Mouse (Mus musculus): ENCODE measurements at regions not wholly inside any gene's neighbourhood (a gene's known extent, or its start where the extent isn't known, plus 50 kb on each side); places are given as distances from the start of the nearest gene placed in this dataset.

DNA sequence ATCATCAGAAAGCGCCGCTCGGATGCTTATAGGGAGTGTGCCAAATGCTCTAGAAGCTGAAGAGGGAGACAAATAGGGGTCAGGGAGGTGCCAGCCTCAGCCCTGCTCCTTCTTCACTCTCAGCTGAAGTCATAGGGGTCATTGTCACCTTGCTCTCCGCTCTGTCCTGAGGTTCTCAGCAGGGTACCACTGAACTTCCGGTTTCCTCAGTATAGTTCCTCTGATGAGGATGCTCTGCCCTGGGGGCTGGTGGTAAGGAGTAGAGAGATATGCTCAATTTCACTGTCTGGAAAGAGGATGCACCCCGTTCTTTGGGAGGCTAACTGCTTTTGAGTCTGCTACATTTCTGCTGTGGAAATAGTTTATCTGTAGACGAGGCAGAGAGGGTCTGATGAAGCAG is 211.4 kb downstream of the Zfp619 start:
- TF ChIP-seq CTCF (IDR thresholded peaks at IDR 0.05; ENCODE audit: extremely low read depth, insufficient read length, insufficient replicate concordance, low read depth, low read length) (no peak), POLR2A (IDR thresholded peaks at IDR 0.05; ENCODE audit: low read depth, low read length) (no peak)
